Mouse (Mus musculus) embryonic facial prominence, embryonic 11.5 days (tissue): ENCODE measurements around the gene Stard13. TPM values are rescaled to one million over a fixed set of nuclear protein-coding genes. Genes with fewer than 3 reads are reported as not detected.

Experiments
- ATAC-seq: fragments of 200-750 bp; cut with Nextera tagmentation; replicated peaks from 2 replicates; pipeline ENCODE4 v1.8.0; 2017; ENCODE audit warnings: low read depth; ENCODE audit not compliant: insufficient number of reproducible peaks, low FRiP score, low TSS enrichment
- DNase-seq: peaks from one replicate; pipeline ENCODE4 v3.0.0-alpha.2; 2015; ENCODE audit warnings: low spot score
- H3K27ac ChIP-seq: fragments of 300-500 bp; sonication (generic); replicated peaks from 2 replicates; pipeline ENCODE4 v1.5.1; 2014; ENCODE audit warnings: mild to moderate bottlenecking, low read depth, low read length, control low read depth
- H3K27me3 ChIP-seq: fragments of 300-500 bp; sonication (generic); 2 replicates; pipeline ENCODE4 v1.6.1; 2014; ENCODE audit warnings: mild to moderate bottlenecking, low read length, moderate library complexity, mixed read lengths; ENCODE audit not compliant: control insufficient read depth, insufficient read depth
- H3K36me3 ChIP-seq: fragments of 300-500 bp; sonication (generic); replicated peaks from 2 replicates; pipeline ENCODE4 v1.6.1; 2014; ENCODE audit warnings: low read depth, mild to moderate bottlenecking, low read length, moderate library complexity, mixed read lengths; ENCODE audit not compliant: control insufficient read depth, insufficient read depth
- H3K4me1 ChIP-seq: fragments of 300-500 bp; sonication (generic); 2 replicates; pipeline ENCODE4 v1.6.1; 2014; ENCODE audit warnings: low read length, mixed read lengths; ENCODE audit not compliant: control insufficient read depth, insufficient read depth
- H3K4me2 ChIP-seq: fragments of 300-500 bp; sonication (generic); 2 replicates; pipeline ENCODE4 v1.6.1; 2014; ENCODE audit warnings: low read depth, mild to moderate bottlenecking, control low read depth, low read length, moderate library complexity
- H3K4me3 ChIP-seq: fragments of 300-500 bp; sonication (generic); 2 replicates; pipeline ENCODE4 v1.5.1; 2014; ENCODE audit warnings: low read depth, low read length, control low read depth
- H3K9ac ChIP-seq: fragments of 300-500 bp; sonication (generic); replicated peaks from 2 replicates; pipeline ENCODE4 v1.6.1; 2014; ENCODE audit warnings: mild to moderate bottlenecking, control low read depth, low read length
- H3K9me3 ChIP-seq: fragments of 300-500 bp; sonication (generic); replicated peaks from 2 replicates; pipeline ENCODE4 v1.6.1; 2016; ENCODE audit warnings: mild to moderate bottlenecking, low read length, inconsistent platforms, mixed read lengths; ENCODE audit not compliant: control insufficient read depth
- WGBS: fragments of 180-500 bp; shearing (Covaris S2); extraction: QIAGEN DNeasy Blood & Tissue Kit; methylation state at CpG from one replicate; pipeline ENCODE4 v1.1.7; 2014; 5-methylcytosine and 5-hydroxymethylcytosine counted together
- polyA plus RNA-seq: library from polyadenylated mRNA; unstranded; fragments of >200 nt; fragmentation: Nextera tagmentation; extraction: Ambion mirVana; gene quantifications from 2 replicates; pipeline ENCODE4 v1.2.1, GENCODE M21; 2014

The Stard13 gene
- polyA plus RNA-seq, 1 experiment from 2014 or later: 3.4 TPM

GRCm38 (mm10) chr5:151252213-151252612 is 18.6 kb upstream of the Stard13 start:
- DNase-seq (no peak), ATAC-seq (0 out of 2 replicates have a peak, but pooled peaks have one; percentile 39)
- 60% methylated on average over 8 of the region's 8 CpGs for WGBS
- H3K4me1 ChIP-seq: no peaks in the 10 kb centered on the region
- H3K4me3 ChIP-seq: no peak overlapping the region
- no peak overlapping the region for H3K9ac ChIP-seq
- no peaks in the 10 kb centered on the region for H3K9me3 ChIP-seq
- H3K36me3 ChIP-seq: no peaks in the 10 kb centered on the region
- H3K4me2 ChIP-seq: no peak overlapping the region
- no peaks in the 10 kb centered on the region for H3K27me3 ChIP-seq
- no peak overlapping the region for H3K27ac ChIP-seq

DNA sequence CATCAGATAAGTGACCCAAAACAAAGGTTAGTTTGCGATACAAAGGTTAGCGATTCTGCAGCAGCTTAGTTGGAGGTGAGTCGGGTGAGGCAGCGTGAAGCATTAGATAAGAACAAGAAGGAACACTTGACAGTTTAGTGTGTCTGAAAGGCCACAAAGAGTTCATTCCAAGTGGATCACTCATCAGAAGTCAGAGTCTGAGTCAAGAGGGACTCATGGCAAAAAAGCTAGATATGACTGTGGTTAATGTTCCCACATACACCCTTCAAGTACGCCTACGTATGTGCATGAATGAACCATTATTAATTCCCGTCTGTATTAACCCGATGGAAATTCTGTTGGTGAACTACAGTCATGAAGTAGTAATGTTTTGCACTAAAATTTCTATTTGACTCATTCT is 18.0 kb upstream of the Stard13 start:
- Histone ChIP-seq H3K4me2 (no peak overlapping the region), H3K9ac (no peak overlapping the region), H3K9me3 (no peaks in the 10 kb centered on the region), H3K4me3 (no peak overlapping the region), H3K36me3 (no peaks in the 10 kb centered on the region), H3K27ac (no peak overlapping the region), H3K27me3 (no peaks in the 10 kb centered on the region), H3K4me1 (no peaks in the 10 kb centered on the region)
- 92% methylated on average over 8 of the region's 8 CpGs for whole genome bisulfite sequencing
- ATAC-seq (no peak), DNase-seq (no peak)

GRCm38 (mm10) chr5:151248671-151249620 is 15.3 kb upstream of the Stard13 start:
- ATAC-seq (no peak), DNase-seq (no peak)
- WGBS: 71% methylated on average over 10 of the region's 10 CpGs
- Histone ChIP-seq H3K4me2 (no peak overlapping the region), H3K9me3 (no peaks in the 10 kb centered on the region), H3K27me3 (no peaks in the 10 kb centered on the region), H3K4me1 (no peaks in the 10 kb centered on the region), H3K4me3 (no peak overlapping the region), H3K36me3 (no peaks in the 10 kb centered on the region), H3K27ac (no peak overlapping the region), H3K9ac (no peak overlapping the region)

DNA sequence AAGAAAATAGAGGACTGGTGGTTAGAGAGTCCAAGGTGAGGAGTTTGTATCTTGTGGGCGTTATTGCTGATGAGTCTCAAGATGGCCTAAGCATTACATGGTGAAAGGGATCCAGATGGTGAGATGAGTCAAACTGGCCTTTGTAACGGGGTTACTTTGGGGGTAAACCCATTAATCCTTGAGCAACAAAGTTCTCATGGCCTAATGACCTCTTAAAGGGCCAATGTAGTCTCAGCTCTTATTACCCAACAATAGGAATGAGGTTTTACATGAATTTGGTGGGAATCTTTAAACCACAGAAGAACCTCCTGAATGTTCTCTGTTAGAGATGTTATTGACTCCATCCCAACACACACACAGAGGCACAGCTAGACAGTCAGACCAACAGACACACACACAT is 14.4 kb upstream of the Stard13 start:
- WGBS: 70% methylated on average over 2 of the region's 2 CpGs
- Histone ChIP-seq H3K9ac (no peak overlapping the region), H3K4me3 (no peak overlapping the region), H3K9me3 (no peaks in the 10 kb centered on the region), H3K4me1 (no peaks in the 10 kb centered on the region), H3K27ac (no peak overlapping the region), H3K27me3 (no peaks in the 10 kb centered on the region), H3K36me3 (no peaks in the 10 kb centered on the region), H3K4me2 (no peak overlapping the region)
- ATAC-seq (no peak), DNase-seq (no peak)

DNA sequence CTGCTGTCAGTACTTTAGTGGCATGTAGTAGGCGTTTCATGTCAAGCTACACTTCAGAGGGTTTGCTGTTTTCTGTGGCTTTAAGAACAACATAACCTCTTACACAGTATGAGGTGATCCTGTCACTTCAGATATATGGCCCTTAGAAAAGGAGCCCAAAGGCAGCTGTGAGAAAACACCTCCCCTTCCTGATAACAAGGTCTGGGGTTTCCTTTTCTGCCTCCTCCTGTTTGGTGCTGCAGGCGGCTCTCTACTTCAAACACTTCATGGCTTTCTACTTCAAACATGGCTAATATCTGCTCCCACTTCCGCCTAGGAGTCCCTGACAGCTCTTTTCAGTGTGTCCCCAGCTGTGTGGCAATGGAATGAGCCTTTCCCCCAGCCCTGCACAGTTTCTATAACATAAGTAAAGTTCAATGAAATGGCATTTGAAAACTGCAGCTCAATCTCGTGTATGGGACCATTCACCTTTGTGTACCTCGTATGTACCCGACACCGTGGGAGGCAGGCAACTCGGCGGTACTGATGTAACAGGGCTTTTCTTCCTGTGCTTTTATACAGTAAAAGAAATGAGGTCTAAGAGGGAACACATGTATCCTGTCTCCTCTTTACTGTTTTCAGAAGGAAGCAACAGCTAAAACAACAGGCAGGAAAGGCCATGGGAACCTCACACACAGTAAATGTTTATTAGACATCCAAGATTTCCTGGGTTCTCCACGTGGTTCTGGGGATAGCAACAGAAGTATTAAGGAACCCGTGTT is 13.7 kb upstream of the Stard13 start:
- H3K4me2 ChIP-seq: no peak overlapping the region
- 61% methylated on average over 11 of the region's 11 CpGs for WGBS
- DNase-seq (no peak), ATAC-seq (no peak)
- no peaks in the 10 kb centered on the region for H3K27me3 ChIP-seq
- no peak overlapping the region for H3K9ac ChIP-seq
- no peaks in the 10 kb centered on the region for H3K36me3 ChIP-seq
- H3K4me1 ChIP-seq: no peaks in the 10 kb centered on the region
- H3K9me3 ChIP-seq: no peaks in the 10 kb centered on the region
- H3K4me3 ChIP-seq: no peak overlapping the region
- no peak overlapping the region for H3K27ac ChIP-seq

GRCm38 (mm10) chr5:151246287-151246686 is 12.7 kb upstream of the Stard13 start:
- H3K4me2 ChIP-seq: no peak overlapping the region
- H3K27me3 ChIP-seq: no peaks in the 10 kb centered on the region
- no peak for DNase-seq
- H3K27ac ChIP-seq: no peak overlapping the region
- ATAC-seq: no peak
- no peak overlapping the region for H3K4me3 ChIP-seq
- H3K9me3 ChIP-seq: no peaks in the 10 kb centered on the region
- no peaks in the 10 kb centered on the region for H3K36me3 ChIP-seq
- WGBS: 90% methylated on average over 2 of the region's 2 CpGs
- no peak overlapping the region for H3K9ac ChIP-seq
- no peaks in the 10 kb centered on the region for H3K4me1 ChIP-seq

DNA sequence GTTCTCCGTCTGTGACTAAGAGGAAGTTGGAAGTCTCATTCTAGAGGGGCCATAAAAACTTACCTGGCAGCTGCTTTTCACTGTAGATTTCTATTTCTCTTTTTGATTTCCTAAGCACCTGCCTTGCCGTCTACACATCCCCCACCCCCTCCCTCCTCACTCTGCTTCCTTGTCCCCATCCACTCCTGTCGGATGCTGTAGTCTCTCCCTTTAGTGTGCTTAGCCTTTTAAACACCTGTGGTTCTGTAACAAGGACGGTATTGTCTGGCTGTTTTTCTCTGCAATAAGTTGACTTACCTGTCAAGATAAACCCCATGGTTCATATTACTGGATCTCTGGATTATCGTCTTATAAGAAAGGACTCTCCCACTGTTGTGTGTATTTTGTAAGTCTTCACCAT is 11.9 kb upstream of the Stard13 start:
- Histone ChIP-seq H3K36me3 (no peaks in the 10 kb centered on the region), H3K27me3 (no peaks in the 10 kb centered on the region), H3K4me2 (no peak overlapping the region), H3K27ac (no peak overlapping the region), H3K4me3 (no peak overlapping the region), H3K4me1 (no peaks in the 10 kb centered on the region), H3K9ac (no peak overlapping the region), H3K9me3 (no peaks in the 10 kb centered on the region)
- 87% methylated on average over 5 of the region's 5 CpGs for WGBS
- ATAC-seq (no peak), DNase-seq (no peak)

GRCm38 (mm10) chr5:151238730-151239129 is 5.1 kb upstream of the Stard13 start:
- Histone ChIP-seq H3K36me3 (no peaks in the 10 kb centered on the region), H3K4me1 (no peaks in the 10 kb centered on the region), H3K4me2 (no peak overlapping the region), H3K27me3 (no peaks in the 10 kb centered on the region; the same call in 1 of the 2 replicates), H3K27ac (no peak overlapping the region), H3K4me3 (no peak overlapping the region), H3K9me3 (no peaks in the 10 kb centered on the region), H3K9ac (no peak overlapping the region)
- WGBS: 84% methylated on average over 9 of the region's 9 CpGs
- no peak for DNase-seq
- ATAC-seq: no peak; the same call in 1 of the 2 replicates
